Mouse (Mus musculus) left cerebral cortex, adult 2 months (tissue): ENCODE results near the gene Btbd9. TPM values are rescaled to one million over a fixed set of nuclear protein-coding genes. Genes with fewer than 3 reads are reported as not detected.

Experiments used
- DNase-seq, 2 experiments: peaks; one replicate each; pipeline ENCODE4 v3.0.0; 2021 to 2022; ENCODE audit warnings: low spot score in 2 of 2, mixed read lengths in 1 of 2; ENCODE audit errors: extremely low spot score in 1 of 2
- H3K27ac ChIP-seq: fragments of 200-600 bp; 2 replicates; pipeline ENCODE4 v1.8.1; 2022
- H3K4me3 ChIP-seq: fragments of 200-600 bp; 2 replicates; pipeline ENCODE4 v1.8.1; 2022
- CTCF ChIP-seq: fragments of 200-600 bp; IDR thresholded peaks from 2 replicates; pipeline ENCODE4 v1.8.1; 2022; ENCODE audit warnings: antibody characterized with exemption, mild to moderate bottlenecking, moderate library complexity
- intact Hi-C: fragments of 180-260 bp; cut with DNase I; formaldehyde crosslinking; loops from one replicate; pipeline ENCODE4 v1.15.1; 2025
- total RNA-seq, 2 experiments: library from RNA; stranded (reverse); gene quantifications; 2 replicates each; pipeline ENCODE4 v1.2.3; 2021

Btbd9 gene
- total RNA-seq, 2 experiments from 2014 or later = 102 to 104 TPM

- Histone ChIP-seq H3K27ac (peak overlapping the region; percentile 85), H3K4me3 (no peak overlapping the region)
- intact Hi-C loops = loop anchor here (2.0 kb wide), 1 partner anchor 14 kb away; no protein-coding TSS in a partner anchor
- TF ChIP-seq CTCF = no peak
- no peak for DNase-seq
Measured at GRCm38 (mm10) chr17:30470790-30471189, 105.5 kb downstream of the Btbd9 start.

- Histone ChIP-seq H3K4me3 (no peak overlapping the region), H3K27ac (peak overlapping the region; percentile 85)
- DNase-seq = no peak
- intact Hi-C loops = loop anchor here (2.0 kb wide), 1 partner anchor 13 kb away; no protein-coding TSS in a partner anchor
- TF ChIP-seq CTCF = no peak
Measured at GRCm38 (mm10) chr17:30470286-30470685, 106.0 kb downstream of the Btbd9 start.

GRCm38 (mm10) chr17:30469511-30470076 is 106.7 kb downstream of the Btbd9 start:
- no peak overlapping the region for H3K4me3 ChIP-seq
- TF ChIP-seq CTCF = no peak
- intact Hi-C loops = loop anchor here (2.0 to 5.0 kb wide), 3 partner anchors 13 to 107 kb away; partner anchors contain the start of gene Btbd9
- peak in 1 of 2 experiments; percentile 49 for DNase-seq
- peak overlapping the region; percentile 85 for H3K27ac ChIP-seq

- Histone ChIP-seq H3K4me3 (no peak overlapping the region), H3K27ac (peak overlapping the region; percentile 84)
- DNase-seq = no peak
- intact Hi-C loops = loop anchor here (2.0 to 5.0 kb wide), 2 partner anchors 39 to 108 kb away; partner anchors contain the start of gene Btbd9
- no peak for TF ChIP-seq CTCF
Measured at GRCm38 (mm10) chr17:30468368-30468767, 107.9 kb downstream of the Btbd9 start.

- peak; percentile 54 to 57 for DNase-seq
- intact Hi-C loops = loop anchor here (2.0 to 5.0 kb wide), 2 partner anchors 40 to 109 kb away; partner anchors contain the start of gene Btbd9
- H3K27ac ChIP-seq = peak overlapping the region; percentile 84
- H3K4me3 ChIP-seq = 0 out of 2 replicates have a peak overlapping the region, but pooled peaks have one; percentile 3
- TF ChIP-seq CTCF = no peak
Measured at GRCm38 (mm10) chr17:30467566-30468213, 108.6 kb downstream of the Btbd9 start.

- no peak overlapping the region for H3K27ac ChIP-seq
- no peak for DNase-seq
- no peak overlapping the region for H3K4me3 ChIP-seq
- intact Hi-C loops = loop anchor here (5.0 kb wide), 1 partner anchor 42 kb away; no protein-coding TSS in a partner anchor
- TF ChIP-seq CTCF = no peak
Measured at GRCm38 (mm10) chr17:30465060-30465762, 111.1 kb downstream of the Btbd9 start.

- TF ChIP-seq CTCF = no peak
- intact Hi-C loops = no loop called here
- no peak for DNase-seq
- Histone ChIP-seq H3K4me3 (no peak overlapping the region), H3K27ac (no peak overlapping the region)
Measured at GRCm38 (mm10) chr17:30464240-30464745, 112.0 kb downstream of the Btbd9 start.

GRCm38 (mm10) chr17:30460727-30461349 is 115.5 kb downstream of the Btbd9 start:
- Histone ChIP-seq H3K27ac (no peak overlapping the region; the same call in 1 of the 2 replicates), H3K4me3 (no peak overlapping the region)
- no peak for TF ChIP-seq CTCF
- no peak for DNase-seq
- intact Hi-C loops = no loop called here

GRCm38 (mm10) chr17:30459706-30460105 is 116.6 kb downstream of the Btbd9 start:
- H3K27ac ChIP-seq = no peak overlapping the region; the same call in 1 of the 2 replicates
- intact Hi-C loops = loop anchor here (5.0 to 10.0 kb wide), 5 partner anchors 38 to 455 kb away; partner anchors contain the start of gene Zfand3
- no peak overlapping the region for H3K4me3 ChIP-seq
- DNase-seq = no peak
- no peak for TF ChIP-seq CTCF

- no peak overlapping the region for H3K4me3 ChIP-seq
- DNase-seq = no peak
- intact Hi-C loops = loop anchor here (5.0 to 10.0 kb wide), 5 partner anchors 38 to 454 kb away; partner anchors contain the start of gene Zfand3
- TF ChIP-seq CTCF = no peak
- H3K27ac ChIP-seq = peak overlapping the region; percentile 4; the same call in 1 of the 2 replicates
Measured at GRCm38 (mm10) chr17:30458926-30459325, 117.4 kb downstream of the Btbd9 start.

GRCm38 (mm10) chr17:30458301-30458700 is 118.0 kb downstream of the Btbd9 start:
- no peak for DNase-seq
- TF ChIP-seq CTCF = no peak
- intact Hi-C loops = loop anchor here (5.0 to 10.0 kb wide), 5 partner anchors 39 to 454 kb away; partner anchors contain the start of gene Zfand3

More at GRCm38 (mm10) chr17:30458301-30458700, 118.0 kb downstream of the Btbd9 start:
- H3K27ac ChIP-seq = peak overlapping the region; percentile 65
- H3K4me3 ChIP-seq = no peak overlapping the region
